Mouse (Mus musculus) forebrain, postnatal 0 days (tissue): Measurements from ENCODE around the gene Emid1. TPM values are rescaled to one million over a fixed set of nuclear protein-coding genes. Genes with fewer than 3 reads are reported as not detected.

Experiments used
- ATAC-seq: fragments of 200-750 bp; cut with Nextera tagmentation; 2 replicates; pipeline ENCODE4 v1.8.0; 2017; ENCODE audit warnings: mild to moderate bottlenecking, moderate library complexity
- DNase-seq: peaks from one replicate; pipeline ENCODE4 v3.0.0-alpha.2; 2015
- H3K27ac ChIP-seq: fragments of 300-500 bp; sonication (generic); 2 replicates; pipeline ENCODE4 v1.5.1; 2014; ENCODE audit warnings: low read depth, mild to moderate bottlenecking, antibody characterized with exemption, low read length, moderate library complexity, mixed read lengths
- H3K27me3 ChIP-seq: fragments of 300-500 bp; sonication (generic); 2 replicates; pipeline ENCODE4 v1.6.1; 2014; ENCODE audit warnings: mild to moderate bottlenecking, low read length, mixed read lengths; ENCODE audit not compliant: insufficient read depth
- H3K36me3 ChIP-seq: fragments of 300-500 bp; sonication (generic); 2 replicates; pipeline ENCODE4 v1.6.1; 2014; ENCODE audit warnings: mild to moderate bottlenecking, moderate library complexity; ENCODE audit not compliant: insufficient read depth
- H3K4me1 ChIP-seq: fragments of 300-500 bp; sonication (generic); 2 replicates; pipeline ENCODE4 v1.6.1; 2014; ENCODE audit warnings: antibody characterized with exemption; ENCODE audit not compliant: insufficient read depth
- H3K4me2 ChIP-seq: fragments of 300-500 bp; sonication (generic); 2 replicates; pipeline ENCODE4 v1.6.1; 2014; ENCODE audit warnings: low read depth, mild to moderate bottlenecking, moderate library complexity
- H3K4me3 ChIP-seq: fragments of 300-500 bp; sonication (generic); 2 replicates; pipeline ENCODE4 v1.5.1; 2014; ENCODE audit warnings: low read depth, low read length, mixed read lengths
- H3K9ac ChIP-seq: fragments of 300-500 bp; sonication (generic); 2 replicates; pipeline ENCODE4 v1.6.1; 2014; ENCODE audit warnings: mild to moderate bottlenecking
- H3K9me3 ChIP-seq: fragments of 300-500 bp; sonication (generic); 2 replicates; pipeline ENCODE4 v1.6.1; 2016; ENCODE audit warnings: low read length
- CTCF ChIP-seq: sonication (generic); IDR thresholded peaks from 2 replicates; pipeline ENCODE4 v1.5.1; 2016; ENCODE audit warnings: antibody characterized with exemption, control low read depth, low read depth
- WGBS: fragments of 180-500 bp; shearing (Covaris S2); extraction: QIAGEN DNeasy Blood & Tissue Kit; methylation state at CpG from one replicate; pipeline ENCODE4 v1.1.7; 2014; 5-methylcytosine and 5-hydroxymethylcytosine counted together
- polyA plus RNA-seq: library from polyadenylated mRNA; unstranded; fragments of >200 nt; fragmentation: Nextera tagmentation; extraction: Ambion mirVana; gene quantifications from 2 replicates; pipeline ENCODE4 v1.2.1, GENCODE M21; 2015
- total RNA-seq: library from RNA; depleted of rRNA; stranded (reverse); fragments of >200 nt; gene quantifications from 2 replicates; pipeline ENCODE4 v1.2.3, GENCODE M21; 2014

Emid1 gene
- total and polyA plus RNA-seq, 2 experiments from 2014 or later = 22.8 to 28.5 TPM

DNA sequence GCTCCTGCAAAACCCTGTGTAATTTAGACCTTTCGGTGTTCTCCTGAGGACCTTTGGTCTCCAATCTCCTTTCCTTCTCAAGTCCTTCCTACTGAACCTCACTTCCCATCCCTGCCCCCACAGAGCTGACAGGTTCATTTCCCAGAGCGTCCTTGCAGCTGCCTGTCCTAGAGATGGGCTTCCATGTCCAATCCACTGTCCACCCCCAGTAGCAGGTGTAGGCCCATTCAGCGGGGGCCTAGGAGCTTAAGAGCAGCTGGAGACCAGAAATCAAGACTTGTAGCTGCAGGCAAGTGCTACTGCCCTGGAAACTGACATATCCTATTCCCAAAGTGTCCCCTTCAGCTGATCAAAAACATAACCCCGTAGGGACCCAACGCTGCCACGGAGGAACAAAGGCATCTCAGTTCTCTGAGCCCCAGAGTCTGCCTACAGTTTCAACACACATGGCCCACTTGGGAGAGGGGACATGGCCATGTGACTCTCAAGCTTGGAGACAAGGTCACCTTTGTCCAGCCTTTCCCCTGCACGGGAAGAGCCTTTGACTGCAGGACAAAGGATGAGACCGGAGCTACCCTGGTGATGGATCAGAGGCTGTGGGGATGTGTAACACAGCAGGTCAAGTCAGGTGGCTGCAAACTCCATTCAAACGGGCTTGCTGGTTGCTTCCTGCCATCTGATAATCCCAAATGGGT is 37.3 kb upstream of the Emid1 start:
- no peaks in the 10 kb centered on the region for H3K36me3 ChIP-seq
- no peak overlapping the region for H3K4me2 ChIP-seq
- H3K9me3 ChIP-seq = no peaks in the 10 kb centered on the region
- no peak for DNase-seq
- no peak overlapping the region for H3K4me3 ChIP-seq
- H3K27me3 ChIP-seq = no peaks in the 10 kb centered on the region
- peak; percentile 81 for ATAC-seq
- H3K9ac ChIP-seq = no peak overlapping the region
- no peaks in the 10 kb centered on the region; the same call in 1 of the 2 replicates for H3K4me1 ChIP-seq
- TF ChIP-seq CTCF = no peak
- no peak overlapping the region for H3K27ac ChIP-seq
- 63% methylated on average over 9 of the region's 9 CpGs for WGBS

DNA sequence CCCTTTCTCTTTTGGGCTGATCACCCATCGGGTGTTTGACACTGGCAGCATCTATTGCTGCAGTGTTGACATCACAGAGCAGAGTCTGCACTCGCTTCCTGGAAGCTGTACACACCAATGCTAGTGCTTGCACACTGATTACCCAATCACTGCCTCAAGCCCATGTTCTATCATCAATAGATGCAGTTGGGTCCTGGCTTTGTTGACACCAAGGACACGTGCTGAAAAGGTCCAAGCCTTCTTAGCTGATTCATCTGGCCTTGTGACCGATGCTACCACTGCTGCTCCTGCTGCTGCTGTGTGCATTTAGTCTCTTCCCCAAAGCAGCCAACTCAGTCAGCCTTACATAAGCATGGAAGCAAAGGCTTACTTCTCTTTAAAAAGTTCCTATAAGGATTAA is 36.1 kb upstream of the Emid1 start:
- H3K27ac ChIP-seq = no peak overlapping the region
- DNase-seq (no peak), ATAC-seq (no peak)
- H3K9me3 ChIP-seq = no peaks in the 10 kb centered on the region
- H3K4me1 ChIP-seq = no peaks in the 10 kb centered on the region; the same call in 1 of the 2 replicates
- no peak overlapping the region for H3K9ac ChIP-seq
- H3K27me3 ChIP-seq = no peaks in the 10 kb centered on the region
- H3K36me3 ChIP-seq = no peaks in the 10 kb centered on the region
- TF ChIP-seq CTCF = no peak
- H3K4me2 ChIP-seq = no peak overlapping the region
- 91% methylated on average over 4 of the region's 4 CpGs for WGBS
- no peak overlapping the region for H3K4me3 ChIP-seq

DNA sequence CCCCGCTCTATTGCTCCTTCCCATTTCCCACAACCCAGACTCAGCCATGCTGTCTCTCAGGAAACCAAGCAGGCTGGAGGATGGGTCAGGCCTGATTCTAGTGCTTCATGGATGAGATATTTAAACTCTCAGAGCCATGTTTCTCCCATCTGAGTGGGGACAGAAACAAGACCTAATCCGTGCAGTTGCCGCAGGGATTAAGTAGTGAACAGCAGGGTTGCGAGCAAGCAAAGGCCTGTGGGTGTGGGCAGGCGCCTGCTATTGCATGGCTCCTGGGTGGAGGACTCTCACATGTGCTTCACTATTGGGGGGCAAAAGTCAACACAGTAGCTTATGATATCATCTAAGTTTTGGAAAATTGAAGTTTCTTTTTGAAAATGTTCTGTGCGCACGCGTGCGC is 32.8 kb upstream of the Emid1 start:
- Histone ChIP-seq H3K27me3 (no peaks in the 10 kb centered on the region), H3K4me1 (no peaks in the 10 kb centered on the region; the same call in 1 of the 2 replicates), H3K9me3 (no peaks in the 10 kb centered on the region), H3K36me3 (no peaks in the 10 kb centered on the region), H3K4me2 (no peak overlapping the region), H3K27ac (no peak overlapping the region), H3K4me3 (no peak overlapping the region), H3K9ac (no peak overlapping the region)
- no peak for TF ChIP-seq CTCF
- DNase-seq (no peak), ATAC-seq (no peak)
- WGBS = 77% methylated on average over 9 of the region's 9 CpGs

DNA sequence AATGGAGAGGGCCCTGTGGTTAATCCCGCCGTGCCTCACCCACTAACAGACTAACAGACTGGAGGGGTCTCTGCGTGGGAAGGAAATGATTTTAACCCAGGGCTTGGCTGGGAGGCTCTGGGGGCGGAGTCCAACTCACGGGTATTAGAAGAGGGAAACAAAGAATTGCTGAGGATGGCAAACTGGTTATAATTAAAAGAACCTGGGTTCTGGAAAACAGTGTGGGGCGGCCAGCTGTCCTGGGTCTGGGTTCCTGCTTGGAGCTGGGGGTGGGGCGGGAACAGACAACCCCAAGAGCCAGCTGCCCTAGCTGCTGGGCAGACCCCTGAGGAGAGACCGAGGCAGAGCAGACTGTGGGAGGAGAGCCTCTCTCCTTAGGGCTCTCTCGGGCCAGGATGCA is 32.2 kb upstream of the Emid1 start:
- WGBS = 25% methylated on average over 9 of the region's 9 CpGs
- Histone ChIP-seq H3K4me2 (no peak overlapping the region), H3K36me3 (no peaks in the 10 kb centered on the region), H3K27me3 (no peaks in the 10 kb centered on the region), H3K27ac (no peak overlapping the region), H3K4me3 (no peak overlapping the region), H3K9ac (no peak overlapping the region), H3K4me1 (no peaks in the 10 kb centered on the region; the same call in 1 of the 2 replicates), H3K9me3 (no peaks in the 10 kb centered on the region)
- TF ChIP-seq CTCF = no peak
- ATAC-seq (peak; percentile 27; the same call in 1 of the 2 replicates), DNase-seq (no peak)

DNA sequence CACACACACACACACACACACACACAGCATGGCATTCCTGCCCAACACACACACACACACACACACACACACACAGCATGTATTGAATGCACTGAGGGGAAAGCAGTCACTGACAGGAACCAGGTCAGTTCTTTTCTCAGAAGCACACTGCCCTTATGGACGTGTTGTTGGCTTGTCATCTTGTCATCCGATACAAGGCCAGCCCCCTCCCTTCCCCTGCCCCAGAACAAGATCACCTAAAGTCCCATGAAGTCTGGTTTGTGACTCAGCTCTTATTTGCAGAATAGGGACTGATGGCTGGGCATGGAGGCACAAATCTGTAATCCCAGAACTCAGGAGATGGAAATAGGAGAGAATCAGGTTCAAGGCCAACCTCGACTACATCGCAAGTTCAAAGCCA is 30.8 kb upstream of the Emid1 start:
- Histone ChIP-seq H3K9ac (no peak overlapping the region), H3K9me3 (no peaks in the 10 kb centered on the region), H3K27ac (no peak overlapping the region), H3K27me3 (no peaks in the 10 kb centered on the region), H3K4me1 (no peaks in the 10 kb centered on the region; the same call in 1 of the 2 replicates), H3K4me2 (no peak overlapping the region), H3K4me3 (no peak overlapping the region), H3K36me3 (no peaks in the 10 kb centered on the region)
- no peak for TF ChIP-seq CTCF
- ATAC-seq (no peak), DNase-seq (no peak)
- WGBS = 83% methylated on average over 4 of the region's 4 CpGs

DNA sequence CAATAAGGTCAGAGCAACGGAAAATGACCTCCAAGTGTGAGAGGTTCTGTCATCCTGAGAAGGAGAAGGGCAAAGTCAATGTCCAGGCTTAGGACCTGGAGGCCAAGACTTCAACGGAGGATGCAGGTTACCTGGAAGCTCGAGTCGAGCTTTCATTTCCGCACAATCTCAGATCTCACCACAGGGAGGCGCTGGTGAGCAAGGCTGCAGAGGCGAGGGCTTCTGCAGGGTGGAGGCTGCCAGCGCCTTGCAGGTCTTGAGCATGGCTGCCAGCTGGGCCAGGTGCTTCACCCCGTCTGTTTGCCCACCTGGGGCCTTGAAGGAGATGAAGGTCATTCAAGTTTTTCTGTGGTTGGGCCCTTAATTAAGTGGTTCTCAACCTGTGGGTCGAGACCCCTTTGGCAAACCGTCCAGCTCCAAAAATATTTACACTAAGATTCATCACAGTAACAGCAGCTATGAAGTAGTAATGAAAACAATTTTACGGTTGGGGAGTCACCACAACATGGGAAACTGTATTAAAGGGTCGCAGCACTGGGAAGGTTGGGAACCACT is 29.9 kb upstream of the Emid1 start:
- no peaks in the 10 kb centered on the region for H3K27me3 ChIP-seq
- no peaks in the 10 kb centered on the region for H3K9me3 ChIP-seq
- H3K4me1 ChIP-seq = no peaks in the 10 kb centered on the region; the same call in 1 of the 2 replicates
- H3K4me2 ChIP-seq = no peak overlapping the region
- DNase-seq (peak; percentile 76), ATAC-seq (no peak; the same call in 1 of the 2 replicates)
- no peaks in the 10 kb centered on the region for H3K36me3 ChIP-seq
- H3K4me3 ChIP-seq = no peak overlapping the region
- WGBS = 21% methylated on average over 13 of the region's 13 CpGs
- no peak overlapping the region for H3K27ac ChIP-seq
- peak; percentile 94 for TF ChIP-seq CTCF
- no peak overlapping the region for H3K9ac ChIP-seq

DNA sequence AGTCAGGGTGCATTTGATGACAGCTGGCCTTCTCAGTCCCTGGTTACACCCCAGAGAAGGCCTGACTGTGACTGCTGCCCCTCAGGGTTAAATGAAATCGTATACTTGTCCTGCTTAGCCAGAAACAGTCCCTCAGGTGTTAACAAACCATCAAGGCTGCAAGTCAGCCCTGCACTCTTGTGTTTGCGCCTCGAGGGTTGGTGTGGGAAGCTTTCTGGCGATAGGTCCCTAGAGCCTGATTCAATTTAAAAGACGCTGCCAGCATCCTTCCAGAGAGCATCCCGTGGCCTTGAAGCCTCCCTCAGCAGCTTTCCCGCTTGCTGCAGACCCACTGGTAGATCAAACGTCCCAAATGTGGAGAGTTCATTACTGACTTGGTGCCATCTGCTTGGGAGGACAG is 27.3 kb upstream of the Emid1 start:
- H3K9me3 ChIP-seq = no peaks in the 10 kb centered on the region
- H3K4me1 ChIP-seq = no peaks in the 10 kb centered on the region
- DNase-seq (no peak), ATAC-seq (no peak)
- no peak overlapping the region for H3K9ac ChIP-seq
- no peak overlapping the region for H3K4me2 ChIP-seq
- no peaks in the 10 kb centered on the region for H3K27me3 ChIP-seq
- H3K27ac ChIP-seq = no peak overlapping the region
- TF ChIP-seq CTCF = no peak
- H3K4me3 ChIP-seq = no peak overlapping the region
- 49% methylated on average over 8 of the region's 8 CpGs for WGBS
- no peaks in the 10 kb centered on the region for H3K36me3 ChIP-seq
